Mouse (Mus musculus): Measurements from ENCODE around the gene Cst6. TPM values are rescaled to one million over a fixed set of nuclear protein-coding genes. Genes with fewer than 3 reads are reported as not detected.
A peak's percentile ranks its signal among the peaks of the same experiment; 100 is the strongest.

Cst6 gene
- total and polyA plus RNA-seq, 3 experiments, result 0.26 TPM; not detected in 2

- no peak overlapping the region for H3K9ac ChIP-seq (ENCODE audit: control insufficient read depth, low read depth, low read length, poor library complexity, severe bottlenecking)
- no peak overlapping the region for H3K4me3 ChIP-seq (ENCODE audit: control insufficient read depth in 1 of 2, insufficient read depth in 1 of 2, low read depth in 2 of 2, low read length in 2 of 2)
- no peaks in the 10 kb centered on the region for H3K79me2 ChIP-seq (ENCODE audit: control insufficient read depth, insufficient read depth, low read length, poor library complexity)
- no peak overlapping the region for H3K27ac ChIP-seq (ENCODE audit: control insufficient read depth, low read depth, low read length)
- H3K4me1 ChIP-seq (ENCODE audit: control insufficient read depth in 1 of 2, insufficient read depth in 2 of 2, low read length in 2 of 2), result no peaks in the 10 kb centered on the region
- DNase-seq (ENCODE audit: low read depth, low spot score), result no peak
- no peaks in the 10 kb centered on the region for H3K36me3 ChIP-seq (ENCODE audit: control insufficient read depth in 1 of 2, insufficient read depth in 2 of 2, low read length in 2 of 2)
- no peak for TF ChIP-seq E2F4 (IDR thresholded peaks at IDR 0.05; ENCODE audit: borderline replicate concordance, low read depth, low read length)
- no peak for TF ChIP-seq GABPA (IDR thresholded peaks at IDR 0.05; ENCODE audit: low read depth, low read length)
- peak in 2 of 3 experiments; percentile 9 to 27; a peak in 1 of 6 replicates for TF ChIP-seq CTCF (IDR thresholded peaks at IDR 0.05 in 2 of 3, conservative IDR thresholded peaks at IDR 0.05 in 1 of 3; ENCODE audit: control insufficient read depth in 1 of 3, insufficient read depth in 1 of 3, low read depth in 2 of 3, low read length in 3 of 3, poor library complexity in 1 of 3, severe bottlenecking in 1 of 3)
- TF ChIP-seq SMC3 (IDR thresholded peaks at IDR 0.05; ENCODE audit: low read depth, low read length), result no peak
- TF ChIP-seq MAZ (IDR thresholded peaks at IDR 0.05; ENCODE audit: low read depth, low read length), result no peak
- no peaks in the 10 kb centered on the region for H3K9me3 ChIP-seq (replicated peaks; ENCODE audit: insufficient read depth, low read length)
- no peaks in the 10 kb centered on the region; a peak in 1 of 4 replicates for H3K27me3 ChIP-seq (ENCODE audit: control insufficient read depth in 1 of 2, insufficient read depth in 2 of 2, low read length in 2 of 2)
Measured at GRCm38 (mm10) chr19:5306279-5306678, 43.1 kb downstream of the Cst6 start.

- H3K4me3 ChIP-seq (ENCODE audit: control insufficient read depth in 1 of 2, insufficient read depth in 1 of 2, low read depth in 2 of 2, low read length in 2 of 2), result no peak overlapping the region
- H3K27ac ChIP-seq (ENCODE audit: control insufficient read depth, low read depth, low read length), result no peak overlapping the region
- no peaks in the 10 kb centered on the region for H3K9me3 ChIP-seq (replicated peaks; ENCODE audit: insufficient read depth, low read length)
- H3K79me2 ChIP-seq (ENCODE audit: control insufficient read depth, insufficient read depth, low read length, poor library complexity), result no peaks in the 10 kb centered on the region
- DNase-seq (ENCODE audit: low read depth, low spot score), result peak; percentile 81
- no peaks in the 10 kb centered on the region for H3K36me3 ChIP-seq (ENCODE audit: control insufficient read depth in 1 of 2, insufficient read depth in 2 of 2, low read length in 2 of 2)
- TF ChIP-seq SMC3 (IDR thresholded peaks at IDR 0.05; ENCODE audit: low read depth, low read length) (peak; percentile 81), POLR2AphosphoS5 (IDR thresholded peaks at IDR 0.05; ENCODE audit: borderline replicate concordance, low read depth, low read length) (no peak), HCFC1 (IDR thresholded peaks at IDR 0.05; ENCODE audit: low read depth, low read length) (0 out of 2 replicates have a peak, but pooled peaks have one; percentile 25), ZNF384 (IDR thresholded peaks at IDR 0.05; ENCODE audit: low read depth, low read length) (no peak), CTCF (IDR thresholded peaks at IDR 0.05 in 2 of 3, conservative IDR thresholded peaks at IDR 0.05 in 1 of 3; ENCODE audit: control insufficient read depth in 1 of 3, insufficient read depth in 1 of 3, low read depth in 2 of 3, low read length in 3 of 3, poor library complexity in 1 of 3, severe bottlenecking in 1 of 3) (peak; percentile 71 to 84 (median 80)), ELF1 (IDR thresholded peaks at IDR 0.05; ENCODE audit: low read depth, low read length) (0 out of 2 replicates have a peak, but pooled peaks have one; percentile 32), RAD21 (IDR thresholded peaks at IDR 0.05; ENCODE audit: low read depth, low read length) (peak; percentile 50), ZC3H11A (IDR thresholded peaks at IDR 0.05; ENCODE audit: low read depth, low read length) (peak; percentile 39)
- no peaks in the 10 kb centered on the region for H3K27me3 ChIP-seq (ENCODE audit: control insufficient read depth in 1 of 2, insufficient read depth in 2 of 2, low read length in 2 of 2)
- H3K4me1 ChIP-seq (ENCODE audit: control insufficient read depth in 1 of 2, insufficient read depth in 2 of 2, low read length in 2 of 2), result no peaks in the 10 kb centered on the region
- H3K9ac ChIP-seq (ENCODE audit: control insufficient read depth, low read depth, low read length, poor library complexity, severe bottlenecking), result no peak overlapping the region
Measured at GRCm38 (mm10) chr19:5302455-5302854, 46.9 kb downstream of the Cst6 start.

GRCm38 (mm10) chr19:5300588-5300987 lies 48.8 kb downstream of the Cst6 start:
- H3K9me3 ChIP-seq (replicated peaks; ENCODE audit: insufficient read depth, low read length), result no peaks in the 10 kb centered on the region
- peaks cover under 1% of the 10 kb centered on the region; the same call in 1 of the 2 replicates for H3K79me2 ChIP-seq (ENCODE audit: control insufficient read depth, insufficient read depth, low read length, poor library complexity)
- DNase-seq (ENCODE audit: low read depth, low spot score), result no peak
- no peak overlapping the region for H3K9ac ChIP-seq (ENCODE audit: control insufficient read depth, low read depth, low read length, poor library complexity, severe bottlenecking)
- H3K27me3 ChIP-seq (ENCODE audit: control insufficient read depth in 1 of 2, insufficient read depth in 2 of 2, low read length in 2 of 2), result no peaks in the 10 kb centered on the region
- peaks cover 0 to 6% of the 10 kb centered on the region in 2 experiments; a peak in 2 of 4 replicates for H3K4me1 ChIP-seq (ENCODE audit: control insufficient read depth in 1 of 2, insufficient read depth in 2 of 2, low read length in 2 of 2)
- no peak overlapping the region for H3K4me3 ChIP-seq (ENCODE audit: control insufficient read depth in 1 of 2, insufficient read depth in 1 of 2, low read depth in 2 of 2, low read length in 2 of 2)
- peaks cover 0 to 5% of the 10 kb centered on the region in 2 experiments; a peak in 2 of 4 replicates for H3K36me3 ChIP-seq (ENCODE audit: control insufficient read depth in 1 of 2, insufficient read depth in 2 of 2, low read length in 2 of 2)
- TF ChIP-seq RAD21 (IDR thresholded peaks at IDR 0.05; ENCODE audit: low read depth, low read length) (no peak), TAL1 (IDR thresholded peaks at IDR 0.05; ENCODE audit: low read length) (no peak), E2F4 (IDR thresholded peaks at IDR 0.05; ENCODE audit: borderline replicate concordance, low read depth, low read length) (no peak), ZKSCAN1 (IDR thresholded peaks at IDR 0.05; ENCODE audit: low read depth, low read length) (no peak)
- H3K27ac ChIP-seq (ENCODE audit: control insufficient read depth, low read depth, low read length), result no peak overlapping the region

Data from MEL (cell line).